In the genomic region with DNA sequence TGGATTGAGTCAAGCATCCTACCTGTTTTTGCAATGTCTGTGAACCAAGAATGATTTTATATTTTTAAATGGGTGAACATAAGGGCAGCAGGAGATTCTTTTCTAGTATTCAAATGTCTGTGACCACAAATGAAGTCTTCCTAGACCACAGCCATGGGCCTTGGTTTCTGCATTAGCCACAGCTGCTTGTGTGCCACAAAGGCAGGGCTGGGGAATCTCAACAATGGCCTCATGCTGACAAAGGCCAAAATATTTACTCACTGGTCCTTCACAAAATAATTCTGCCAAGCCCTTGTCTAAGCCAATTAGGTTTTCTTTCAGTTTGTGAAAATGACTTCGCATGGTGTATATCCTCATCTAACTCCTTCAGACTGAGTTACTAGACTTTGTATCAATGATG, we compare ENCODE assay signal across 27 mouse cellular contexts.
"Had no signal": no experiment of that assay in that cellular context is flagged by ENCODE, and none has a peak within 500 bp of the region (broad histone marks: within the 10 kb centered on the region; RNA-seq: fewer than 3 reads in every experiment).

No protein-coding gene starts in this region.

- H3K9me3 ChIP-seq: heart, embryonic 13.5 days; heart, embryonic 15.5 days; hindbrain, embryonic 13.5 days; hindbrain, embryonic 15.5 days; kidney, embryonic 15.5 days; limb, embryonic 13.5 days; limb, embryonic 15.5 days; liver, embryonic 12.5 days had no signal

- H3K9ac ChIP-seq: heart, embryonic 13.5 days; heart, embryonic 15.5 days; hindbrain, embryonic 13.5 days; hindbrain, embryonic 15.5 days; kidney, embryonic 15.5 days; limb, embryonic 13.5 days; limb, embryonic 15.5 days; liver, embryonic 12.5 days; liver, embryonic 14.5 days had no signal

- ATAC-seq: hindbrain, postnatal 0 days; intestine, embryonic 16.5 days; liver, embryonic 12.5 days had no signal

- DNase-seq: gastrocnemius, postnatal 14 days; gastrocnemius, postnatal 36 days; heart, adult 11 months; heart, adult 2 months; heart, postnatal 14 days; heart, postnatal 36 days; kidney, adult 11 months; kidney, adult 2 months; kidney, adult 9 months; kidney, postnatal 10 days; kidney, postnatal 25 days; kidney, postnatal 4 days; left cerebral cortex, postnatal 4 days had no signal

- H3K4me3 ChIP-seq: heart, adult 2 months; heart, embryonic 13.5 days; heart, embryonic 15.5 days; hindbrain, embryonic 13.5 days; hindbrain, embryonic 15.5 days; kidney, embryonic 15.5 days; layer of hippocampus, adult 2 months; left cerebral cortex, adult 2 months; limb, embryonic 13.5 days; limb, embryonic 15.5 days; liver, embryonic 12.5 days had no signal

- H3K27me3 ChIP-seq: heart, embryonic 13.5 days; heart, embryonic 15.5 days; hindbrain, embryonic 13.5 days; hindbrain, embryonic 15.5 days; kidney, embryonic 15.5 days; liver, embryonic 12.5 days had no signal

- H3K27ac ChIP-seq: heart, adult 2 months; heart, embryonic 13.5 days; heart, embryonic 15.5 days; hindbrain, embryonic 13.5 days; hindbrain, embryonic 15.5 days; hindbrain, postnatal 0 days; kidney, embryonic 15.5 days; layer of hippocampus, adult 2 months; left cerebral cortex, adult 2 months; limb, embryonic 13.5 days; limb, embryonic 15.5 days; liver, embryonic 12.5 days; liver, embryonic 14.5 days had no signal

- H3K36me3 ChIP-seq: heart, embryonic 13.5 days; heart, embryonic 15.5 days; hindbrain, embryonic 13.5 days; hindbrain, embryonic 15.5 days; kidney, embryonic 15.5 days; limb, embryonic 13.5 days; limb, embryonic 15.5 days; liver, embryonic 12.5 days had no signal

- H3K4me2 ChIP-seq: heart, embryonic 11.5 days; heart, embryonic 13.5 days; heart, embryonic 15.5 days; hindbrain, embryonic 13.5 days; hindbrain, embryonic 15.5 days; kidney, embryonic 15.5 days; limb, embryonic 13.5 days; limb, embryonic 15.5 days; liver, embryonic 12.5 days had no signal

- H3K4me1 ChIP-seq: heart, embryonic 13.5 days; heart, embryonic 15.5 days; hindbrain, embryonic 13.5 days; hindbrain, embryonic 15.5 days; kidney, embryonic 15.5 days; limb, embryonic 15.5 days; liver, embryonic 12.5 days had no signal
